In the genomic region with DNA sequence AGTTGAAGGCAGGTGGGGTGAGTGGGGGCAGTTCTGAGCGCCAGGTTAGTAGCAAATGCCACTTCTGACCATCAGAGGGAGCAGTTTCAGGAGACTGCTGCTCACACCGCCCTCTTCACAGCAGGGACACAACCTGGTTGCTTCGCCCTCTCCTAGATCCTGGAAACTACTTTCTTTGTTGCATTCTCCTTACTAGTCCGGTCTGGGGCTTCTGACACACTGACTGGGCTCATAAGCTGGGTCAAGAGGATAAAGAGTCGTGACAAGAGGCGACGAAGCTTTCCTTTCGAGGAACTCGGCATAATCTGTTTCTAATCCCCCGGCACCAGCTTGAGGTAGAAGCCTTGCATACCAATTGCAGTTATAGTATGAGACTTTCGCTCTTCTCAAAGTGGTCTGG, we compare ENCODE assay signal across 8 mouse cellular contexts.
DNase-seq lines count a peak whose midpoint lies in the region; ATAC-seq lines count a peak whose summit lies in the region.

No protein-coding gene starts in this region.

- intact Hi-C loops in left cerebral cortex, postnatal 10 days (cut with DNase I) = loop anchor here (10.0 kb wide), 1 partner anchor 1800 kb away; no protein-coding TSS in a partner anchor

- peak overlapping the region; percentile 45 for H3K4me2 ChIP-seq in intestine, embryonic 15.5 days (replicated peaks)

- no peaks in the 10 kb centered on the region for H3K9me3 ChIP-seq in intestine, embryonic 15.5 days

- no peak overlapping the region for H3K4me3 ChIP-seq in intestine, embryonic 15.5 days (replicated peaks)

- H3K36me3 ChIP-seq in intestine, embryonic 15.5 days = no peaks in the 10 kb centered on the region

- peak; percentile 29 for DNase-seq in T-cell, adult 2 months (ENCODE audit: low spot score)
- peak; percentile 46 for DNase-seq in cerebellum, adult 8-10 months
- peak; percentile 47 to 48 for DNase-seq in frontal cortex, postnatal 36 days (ENCODE audit: low spot score in 2 of 2)
- DNase-seq in left cerebral cortex, postnatal 10 days (ENCODE audit: extremely low spot score in 1 of 2, low spot score in 2 of 2) = peak; percentile 15 to 47
- peak; percentile 43 for DNase-seq in right cerebral cortex, postnatal 25 days

- ATAC-seq in intestine, embryonic 15.5 days = no peak
- ATAC-seq in megakaryocyte progenitor cell, adult 5-6 weeks (replicated peaks; ENCODE audit: poor library complexity) = peak; percentile 88
- ATAC-seq in erythroid progenitor cell, adult 5-6 weeks (replicated peaks; ENCODE audit: low FRiP score, poor library complexity, severe bottlenecking) = no peak

- 41% methylated on average over 11 of the region's 11 CpGs for WGBS in intestine, embryonic 15.5 days

- H3K27me3 ChIP-seq in intestine, embryonic 15.5 days (replicated peaks) = no peaks in the 10 kb centered on the region

- no peaks in the 10 kb centered on the region; the same call in 1 of the 2 replicates for H3K4me1 ChIP-seq in intestine, embryonic 15.5 days (replicated peaks)

- no peak overlapping the region for H3K9ac ChIP-seq in intestine, embryonic 15.5 days

- no peak overlapping the region for H3K27ac ChIP-seq in intestine, embryonic 15.5 days
